Mouse (Mus musculus): ENCODE measurements around the gene Chrng. TPM values are rescaled to one million over a fixed set of nuclear protein-coding genes. Genes with fewer than 3 reads are reported as not detected.
A peak's percentile ranks its signal among the peaks of the same experiment; 100 is the strongest.

Chrng gene
- polyA plus RNA-seq, 1 experiment from 2014 or later, result 44.8 TPM

- 4% methylated on average over 37 of the region's 54 CpGs for WGBS
- DNase-seq (ENCODE audit: low spot score), result peak; percentile 29
- Histone ChIP-seq H3K27me3 (replicated peaks; ENCODE audit: control insufficient read depth, insufficient read depth, low read length) (peaks cover 52% of the 10 kb centered on the region), H3K9me3 (ENCODE audit: control insufficient read depth, low read length) (no peaks in the 10 kb centered on the region), H3K36me3 (ENCODE audit: control insufficient read depth, insufficient read depth, low read length) (no peaks in the 10 kb centered on the region), H3K4me1 (ENCODE audit: control insufficient read depth, insufficient read depth, low read length) (0 out of 2 replicates have a peak, but pooled peaks cover 4% of the 10 kb centered on the region), H3K27ac (replicated peaks; ENCODE audit: low read depth, low read length) (no peak overlapping the region), H3K4me2 (ENCODE audit: low read depth, low read length) (peak overlapping the region; percentile 98), H3K9ac (ENCODE audit: low read depth, low read length) (peak overlapping the region; percentile 69), H3K4me3 (ENCODE audit: low read depth, low read length) (peak overlapping the region; percentile 58)
- peak; percentile 27 for ATAC-seq (ENCODE audit: low read depth)
Observed at GRCm38 (mm10) chr1:87186261-87187036, 18.0 kb upstream of the Chrng start.

GRCm38 (mm10) chr1:87187037-87187355 lies 17.5 kb upstream of the Chrng start:
- H3K27me3 ChIP-seq (replicated peaks; ENCODE audit: control insufficient read depth, insufficient read depth, low read length), result peaks cover 48% of the 10 kb centered on the region
- peak overlapping the region; percentile 58 for H3K4me3 ChIP-seq (ENCODE audit: low read depth, low read length)
- H3K9me3 ChIP-seq (ENCODE audit: control insufficient read depth, low read length), result no peaks in the 10 kb centered on the region
- peak overlapping the region; percentile 98 for H3K4me2 ChIP-seq (ENCODE audit: low read depth, low read length)
- ATAC-seq (ENCODE audit: low read depth) (peak; percentile 51), DNase-seq (ENCODE audit: low spot score) (peak; percentile 84)
- H3K27ac ChIP-seq (replicated peaks; ENCODE audit: low read depth, low read length), result no peak overlapping the region
- WGBS, result 0% methylated on average over 15 of the region's 15 CpGs
- H3K4me1 ChIP-seq (ENCODE audit: control insufficient read depth, insufficient read depth, low read length), result 0 out of 2 replicates have a peak, but pooled peaks cover 4% of the 10 kb centered on the region
- H3K9ac ChIP-seq (ENCODE audit: low read depth, low read length), result peak overlapping the region; percentile 69
- H3K36me3 ChIP-seq (ENCODE audit: control insufficient read depth, insufficient read depth, low read length), result no peaks in the 10 kb centered on the region

GRCm38 (mm10) chr1:87190429-87190828 lies 14.0 kb upstream of the Chrng start, which contains the start of gene Chrnd:
Gene Chrnd, plus strand, starts transcription at chr1:87190607.
- no peak within 1 kb of the TSS for H3K9ac ChIP-seq (ENCODE audit: low read depth, low read length)
- H3K27ac ChIP-seq (replicated peaks; ENCODE audit: low read depth, low read length), result no peak within 1 kb of the TSS; the same call in 1 of the 2 replicates
- no peaks in the 10 kb centered on the region for H3K9me3 ChIP-seq (ENCODE audit: control insufficient read depth, low read length)
- 20% methylated on average over 4 of the region's 4 CpGs for WGBS
- H3K4me1 ChIP-seq (ENCODE audit: control insufficient read depth, insufficient read depth, low read length), result no peaks in the 10 kb centered on the region
- DNase-seq (ENCODE audit: low spot score), result peak; percentile 84
- H3K36me3 ChIP-seq (ENCODE audit: control insufficient read depth, insufficient read depth, low read length), result no peaks in the 10 kb centered on the region
- peak; percentile 80 for ATAC-seq (ENCODE audit: low read depth)
- peaks cover 18% of the 10 kb centered on the region for H3K27me3 ChIP-seq (replicated peaks; ENCODE audit: control insufficient read depth, insufficient read depth, low read length)
- H3K4me2 ChIP-seq (ENCODE audit: low read depth, low read length), result no peak within 1 kb of the TSS
- no peak within 1 kb of the TSS for H3K4me3 ChIP-seq (ENCODE audit: low read depth, low read length)

GRCm38 (mm10) chr1:87197296-87197695 lies 7.2 kb upstream of the Chrng start:
- H3K27ac ChIP-seq (replicated peaks; ENCODE audit: low read depth, low read length), result no peak overlapping the region
- no peaks in the 10 kb centered on the region for H3K9me3 ChIP-seq (ENCODE audit: control insufficient read depth, low read length)
- no peak overlapping the region for H3K9ac ChIP-seq (ENCODE audit: low read depth, low read length)
- DNase-seq (ENCODE audit: low spot score), result no peak
- WGBS, result 75% methylated on average over 9 of the region's 9 CpGs
- no peak for ATAC-seq (ENCODE audit: low read depth)
- H3K36me3 ChIP-seq (ENCODE audit: control insufficient read depth, insufficient read depth, low read length), result no peaks in the 10 kb centered on the region
- no peak overlapping the region for H3K4me3 ChIP-seq (ENCODE audit: low read depth, low read length)
- H3K4me1 ChIP-seq (ENCODE audit: control insufficient read depth, insufficient read depth, low read length), result no peaks in the 10 kb centered on the region
- H3K4me2 ChIP-seq (ENCODE audit: low read depth, low read length), result no peak overlapping the region
- no peaks in the 10 kb centered on the region; the same call in 1 of the 2 replicates for H3K27me3 ChIP-seq (replicated peaks; ENCODE audit: control insufficient read depth, insufficient read depth, low read length)

GRCm38 (mm10) chr1:87198119-87199065 lies 6.1 kb upstream of the Chrng start:
- ATAC-seq (ENCODE audit: low read depth) (no peak), DNase-seq (ENCODE audit: low spot score) (no peak)
- no peak overlapping the region for H3K27ac ChIP-seq (replicated peaks; ENCODE audit: low read depth, low read length)
- H3K27me3 ChIP-seq (replicated peaks; ENCODE audit: control insufficient read depth, insufficient read depth, low read length), result no peaks in the 10 kb centered on the region; the same call in 1 of the 2 replicates
- no peaks in the 10 kb centered on the region for H3K9me3 ChIP-seq (ENCODE audit: control insufficient read depth, low read length)
- no peak overlapping the region for H3K9ac ChIP-seq (ENCODE audit: low read depth, low read length)
- H3K4me3 ChIP-seq (ENCODE audit: low read depth, low read length), result no peak overlapping the region
- no peaks in the 10 kb centered on the region for H3K36me3 ChIP-seq (ENCODE audit: control insufficient read depth, insufficient read depth, low read length)
- no peaks in the 10 kb centered on the region for H3K4me1 ChIP-seq (ENCODE audit: control insufficient read depth, insufficient read depth, low read length)
- H3K4me2 ChIP-seq (ENCODE audit: low read depth, low read length), result no peak overlapping the region
- 73% methylated on average over 12 of the region's 12 CpGs for WGBS

- Histone ChIP-seq H3K4me1 (ENCODE audit: control insufficient read depth, insufficient read depth, low read length) (no peaks in the 10 kb centered on the region), H3K4me2 (ENCODE audit: low read depth, low read length) (no peak overlapping the region), H3K27ac (replicated peaks; ENCODE audit: low read depth, low read length) (no peak overlapping the region), H3K4me3 (ENCODE audit: low read depth, low read length) (no peak overlapping the region), H3K9ac (ENCODE audit: low read depth, low read length) (no peak overlapping the region), H3K27me3 (replicated peaks; ENCODE audit: control insufficient read depth, insufficient read depth, low read length) (peaks cover 3% of the 10 kb centered on the region; the same call in 1 of the 2 replicates), H3K9me3 (ENCODE audit: control insufficient read depth, low read length) (no peaks in the 10 kb centered on the region), H3K36me3 (ENCODE audit: control insufficient read depth, insufficient read depth, low read length) (no peaks in the 10 kb centered on the region)
- ATAC-seq (ENCODE audit: low read depth) (no peak), DNase-seq (ENCODE audit: low spot score) (no peak)
- WGBS, result 30% methylated on average over 2 of the region's 2 CpGs
Observed at GRCm38 (mm10) chr1:87200811-87201210, 3.6 kb upstream of the Chrng start.

GRCm38 (mm10) chr1:87201848-87202247 lies 2.6 kb upstream of the Chrng start:
- Histone ChIP-seq H3K9ac (ENCODE audit: low read depth, low read length) (no peak overlapping the region), H3K27ac (replicated peaks; ENCODE audit: low read depth, low read length) (no peak overlapping the region), H3K4me1 (ENCODE audit: control insufficient read depth, insufficient read depth, low read length) (no peaks in the 10 kb centered on the region), H3K4me3 (ENCODE audit: low read depth, low read length) (no peak overlapping the region), H3K36me3 (ENCODE audit: control insufficient read depth, insufficient read depth, low read length) (no peaks in the 10 kb centered on the region), H3K9me3 (ENCODE audit: control insufficient read depth, low read length) (no peaks in the 10 kb centered on the region), H3K27me3 (replicated peaks; ENCODE audit: control insufficient read depth, insufficient read depth, low read length) (peaks cover 10% of the 10 kb centered on the region; the same call in 1 of the 2 replicates), H3K4me2 (ENCODE audit: low read depth, low read length) (no peak overlapping the region)
- no peak for DNase-seq (ENCODE audit: low spot score)
- WGBS, result 50% methylated on average over 1 of the region's 1 CpGs
- ATAC-seq (ENCODE audit: low read depth), result no peak

GRCm38 (mm10) chr1:87203779-87204178 lies 678 bp upstream of the Chrng start:
- WGBS, result 86% methylated on average over 5 of the region's 5 CpGs
- Histone ChIP-seq H3K9ac (ENCODE audit: low read depth, low read length) (no peak overlapping the region), H3K27ac (replicated peaks; ENCODE audit: low read depth, low read length) (no peak overlapping the region), H3K27me3 (replicated peaks; ENCODE audit: control insufficient read depth, insufficient read depth, low read length) (peaks cover 22% of the 10 kb centered on the region; the same call in 1 of the 2 replicates), H3K9me3 (ENCODE audit: control insufficient read depth, low read length) (no peaks in the 10 kb centered on the region), H3K4me2 (ENCODE audit: low read depth, low read length) (no peak overlapping the region), H3K36me3 (ENCODE audit: control insufficient read depth, insufficient read depth, low read length) (no peaks in the 10 kb centered on the region), H3K4me1 (ENCODE audit: control insufficient read depth, insufficient read depth, low read length) (no peaks in the 10 kb centered on the region), H3K4me3 (ENCODE audit: low read depth, low read length) (no peak overlapping the region)
- ATAC-seq (ENCODE audit: low read depth) (no peak), DNase-seq (ENCODE audit: low spot score) (no peak)
